Mouse (Mus musculus) c-Kit-positive CD71-positive TER-119-positive erythroid progenitor cells, embryonic 14.5 days (primary cell): ENCODE results near the gene Timm8a1.

Source experiments
- DNase-seq: peaks from one replicate; pipeline ENCODE4 v3.0.0-alpha.2; 2013; ENCODE audit warnings: low spot score

Timm8a1 gene

DNA sequence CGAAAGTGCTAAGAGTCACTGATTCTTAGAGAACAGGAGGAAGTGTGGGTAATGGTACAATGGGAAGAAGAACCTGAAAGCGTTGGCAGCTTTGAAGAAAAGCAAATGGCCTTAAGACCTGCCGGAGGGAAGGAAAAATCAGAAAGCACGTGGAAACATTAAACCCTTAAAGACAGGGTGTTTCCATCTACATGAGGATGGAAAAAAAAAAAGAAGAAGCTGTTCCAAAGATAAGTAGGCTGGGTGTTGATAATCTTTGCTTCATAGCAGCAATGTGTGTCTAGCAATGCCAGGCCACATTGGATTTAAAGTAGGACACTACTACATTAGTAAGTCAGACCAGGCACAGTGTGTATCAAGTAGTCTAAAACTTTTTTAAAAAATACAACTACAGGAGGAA lies 16.4 kb downstream of the Timm8a1 start:
- no peak for DNase-seq

DNA sequence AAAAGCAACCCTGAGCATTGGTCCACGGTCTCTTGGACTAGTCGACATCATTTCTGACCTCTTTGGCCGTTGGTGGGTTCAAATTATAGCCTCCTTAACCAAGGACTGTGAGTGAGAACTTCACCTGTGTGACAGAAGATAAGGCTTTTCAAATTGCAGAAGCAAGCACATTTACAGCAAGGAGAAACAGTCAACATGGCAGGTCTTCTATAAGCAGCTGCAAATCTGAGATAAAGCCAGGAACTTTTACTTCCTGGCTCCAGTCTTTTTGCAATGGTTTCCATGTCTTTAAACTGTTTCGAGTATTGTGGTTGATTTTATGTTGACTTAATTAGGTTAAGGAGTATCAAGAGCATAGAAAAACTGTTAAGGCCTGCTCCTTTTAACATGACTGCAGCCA lies 17.9 kb downstream of the Timm8a1 start:
- no peak for DNase-seq

DNA sequence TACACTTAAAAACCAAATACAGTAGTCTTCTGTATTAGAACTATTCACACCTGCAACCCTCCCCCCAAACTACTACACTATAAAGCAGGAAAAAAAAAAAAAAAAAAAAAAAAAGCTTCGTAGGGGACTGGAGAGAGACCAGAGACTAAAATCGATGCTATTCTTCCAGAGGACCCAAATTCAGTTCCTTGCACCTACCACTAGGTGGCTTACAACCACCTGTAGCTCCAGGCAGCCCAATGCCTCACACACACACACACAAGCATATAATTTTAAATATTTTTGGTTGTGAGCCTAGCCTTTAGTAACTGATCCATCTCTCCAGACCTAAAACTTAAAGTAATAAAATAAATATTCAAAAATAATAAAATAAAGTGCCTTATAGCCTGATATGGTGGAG lies 32.2 kb downstream of the Timm8a1 start:
- no peak for DNase-seq

DNA sequence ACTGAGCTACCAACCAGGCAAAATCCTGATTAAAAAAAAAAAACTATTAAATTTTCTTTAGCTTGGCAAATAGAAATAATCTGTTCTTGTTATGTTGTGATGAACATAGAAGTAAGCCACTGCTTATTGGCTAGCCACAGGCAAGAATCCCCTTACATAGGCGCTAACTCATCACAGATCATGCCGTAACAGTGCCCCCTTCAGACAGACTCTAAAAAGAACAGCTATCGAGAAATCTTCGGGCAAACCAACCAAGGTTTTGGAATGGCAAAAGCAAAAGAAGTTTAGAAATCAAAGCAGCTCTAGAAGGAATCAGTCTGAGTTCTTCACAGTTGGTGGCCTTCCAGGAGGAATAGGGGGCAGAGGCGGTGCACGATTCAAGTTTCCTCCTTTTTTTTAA lies 33.7 kb downstream of the Timm8a1 start:
- DNase-seq: no peak

DNA sequence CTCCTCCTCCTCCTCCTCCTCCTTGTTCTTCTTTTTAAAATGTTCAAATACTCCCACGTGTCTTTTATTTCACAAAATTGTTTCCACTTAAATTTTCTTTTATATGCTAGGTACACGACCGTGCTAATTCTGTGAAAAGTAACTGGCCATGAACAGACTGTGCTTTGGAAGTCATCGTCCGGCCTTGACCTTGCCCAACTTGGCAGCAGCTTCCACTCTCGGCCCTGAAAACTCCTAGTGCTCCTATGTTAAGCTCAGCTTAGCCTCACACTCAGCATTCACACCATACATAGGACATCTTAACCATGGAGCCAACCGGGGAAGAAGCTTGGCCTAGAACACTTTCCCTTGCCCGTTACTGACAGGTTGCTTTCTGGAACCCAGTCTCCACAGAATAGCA lies 41.0 kb downstream of the Timm8a1 start:
- no peak for DNase-seq
